Mouse (Mus musculus) layer of hippocampus, adult 11-12 months (tissue): ENCODE measurements at regions not wholly inside any gene's neighbourhood (a gene's known extent, or its start where the extent isn't known, plus 50 kb on each side); places are given as distances from the start of the nearest gene placed in this dataset.
A peak's percentile ranks its signal among the peaks of the same experiment; 100 is the strongest.
"Not testable (repeated sequence)": the region's sequence is repeated elsewhere in the genome, so short reads cannot be mapped to it uniquely, and the experiment has no call there.

Source experiments
- DNase-seq: peaks from one replicate; pipeline ENCODE4 v3.0.0; 2022; ENCODE audit warnings: low spot score

GRCm38 (mm10) chrX:133119026-133119425 lies 569.8 kb downstream of the Pcdh19 start:
- peak; percentile 3 for DNase-seq

GRCm38 (mm10) chrX:133110173-133110572 lies 578.6 kb downstream of the Pcdh19 start:
- no peak for DNase-seq

GRCm38 (mm10) chrX:133092983-133093382 lies 595.8 kb downstream of the Pcdh19 start:
- DNase-seq: no peak

- not testable (repeated sequence) for DNase-seq
Measured at GRCm38 (mm10) chrX:133064116-133064515, 624.7 kb downstream of the Pcdh19 start.
